Mouse (Mus musculus) right cerebral cortex, postnatal 4 days (tissue): ENCODE measurements around the gene Drap1.
A peak's percentile ranks its signal among the peaks of the same experiment; 100 is the strongest.
"Not testable (repeated sequence)": the region's sequence is repeated elsewhere in the genome, so short reads cannot be mapped to it uniquely, and the experiment has no call there.

ENCODE experiments used
- DNase-seq: peaks from one replicate; pipeline ENCODE4 v3.0.0-alpha.2; 2022

The Drap1 gene

DNA sequence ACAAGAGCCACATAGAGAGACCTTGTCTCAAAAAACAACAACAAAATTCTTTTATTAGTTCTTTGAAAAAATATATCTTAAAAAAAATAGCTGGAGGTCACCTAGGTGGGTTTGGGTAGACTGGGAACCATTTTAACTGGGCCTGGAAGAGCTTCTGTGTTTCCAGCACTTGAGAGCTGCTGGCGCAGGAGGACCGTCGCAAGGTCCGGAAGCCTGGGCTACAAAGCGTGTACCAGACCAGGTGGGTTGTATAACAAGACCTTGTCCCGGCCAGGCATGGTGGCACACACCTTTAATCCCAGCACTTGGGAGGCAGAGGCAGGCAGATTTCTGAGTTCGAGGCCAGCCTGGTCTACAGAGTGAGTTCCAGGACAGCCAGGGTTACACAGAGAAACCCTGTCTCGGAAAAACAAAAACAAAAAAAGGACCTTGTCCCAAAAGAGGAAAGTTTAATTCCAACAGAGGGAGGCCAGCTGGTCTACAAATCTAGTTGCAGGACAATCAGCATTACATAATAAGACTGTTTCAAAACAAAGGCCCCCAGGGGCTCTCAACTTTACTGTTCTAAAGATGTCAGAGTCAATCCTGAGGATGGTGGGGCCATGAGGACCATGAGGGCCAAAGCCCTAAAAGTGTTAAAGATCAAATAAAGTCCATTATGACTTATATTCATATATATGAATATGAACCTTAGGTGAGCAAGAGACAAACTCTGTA is 5.9 kb downstream of the Drap1 start:
- DNase-seq = no peak

DNA sequence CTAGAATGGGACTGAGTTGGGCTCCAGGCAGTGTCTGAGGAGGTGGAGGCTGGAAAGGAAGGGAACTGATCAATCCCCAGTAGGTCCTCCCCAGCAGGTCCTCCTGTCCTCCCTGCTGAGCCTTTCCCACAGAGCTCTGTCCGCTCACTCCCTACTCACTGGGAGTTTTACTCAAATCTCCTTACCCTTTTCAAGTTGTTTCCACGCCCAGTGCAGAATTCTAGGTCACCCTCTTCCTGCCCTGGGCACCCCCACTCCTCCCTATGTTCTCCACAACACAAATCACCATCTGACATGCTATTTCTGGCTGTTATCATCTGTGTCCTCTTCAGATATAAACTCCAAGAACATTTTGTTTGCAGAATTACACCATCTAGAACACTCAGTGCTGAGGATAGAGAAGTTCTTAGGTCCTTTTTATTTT is 10.2 kb downstream of the Drap1 start:
- DNase-seq = no peak

DNA sequence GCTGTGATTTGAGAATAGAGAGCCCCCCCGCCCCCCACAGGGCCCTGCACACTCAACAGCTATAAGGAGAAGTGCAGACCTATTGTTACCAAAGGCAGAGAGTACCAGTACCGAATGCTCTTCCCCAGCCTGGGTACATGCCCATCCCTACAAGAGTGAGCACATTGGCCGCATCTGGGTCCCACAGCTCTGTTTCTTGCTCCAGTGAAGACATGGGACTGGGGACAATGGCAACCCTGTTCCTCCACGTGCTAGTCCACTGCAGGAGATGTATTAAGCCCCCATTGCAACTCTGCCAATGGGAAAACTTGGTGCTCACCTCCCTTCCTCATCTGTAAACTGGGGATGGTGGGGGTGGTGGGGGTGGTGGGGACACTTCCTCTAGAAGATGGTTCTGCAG is 10.9 kb downstream of the Drap1 start:
- DNase-seq = no peak

DNA sequence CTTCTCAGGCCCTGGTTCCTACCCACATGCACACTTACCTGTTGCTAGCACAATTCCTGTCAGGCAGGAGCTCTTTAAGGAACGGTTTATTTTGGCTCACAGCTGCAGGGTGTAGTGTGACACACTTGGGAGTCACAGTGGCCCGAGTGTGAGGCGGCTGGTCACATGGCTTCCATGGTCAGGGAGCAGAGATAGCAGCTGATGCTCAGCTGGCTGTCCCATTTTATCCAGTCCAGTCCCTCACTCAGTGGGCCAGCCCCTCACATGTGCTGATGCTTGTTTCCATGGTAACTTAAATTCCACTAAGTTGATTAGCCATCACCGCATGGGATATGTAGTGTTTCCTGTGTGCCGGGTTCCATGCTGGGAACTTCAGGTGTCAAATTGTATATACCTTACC is 12.8 kb downstream of the Drap1 start:
- no peak for DNase-seq

DNA sequence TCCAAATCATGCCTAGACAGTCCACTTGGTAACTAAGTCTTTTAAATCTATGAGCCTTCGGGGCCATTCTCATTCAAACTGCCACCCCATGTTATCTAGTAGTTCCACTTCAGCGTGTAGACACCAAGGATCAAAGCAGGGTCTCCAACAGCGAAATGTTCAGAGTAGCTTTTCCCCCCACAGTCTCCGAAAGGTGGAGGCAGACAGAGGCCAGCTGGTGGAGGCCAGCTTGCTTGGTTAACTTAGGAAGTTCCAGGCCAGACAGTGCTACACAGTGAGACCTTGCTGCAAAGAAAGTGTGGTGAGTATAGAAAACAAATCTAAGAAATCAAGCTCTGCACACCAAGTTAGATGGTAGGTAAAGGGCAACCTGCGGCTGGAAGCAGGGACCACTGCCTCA is 14.1 kb downstream of the Drap1 start:
- DNase-seq = no peak

DNA sequence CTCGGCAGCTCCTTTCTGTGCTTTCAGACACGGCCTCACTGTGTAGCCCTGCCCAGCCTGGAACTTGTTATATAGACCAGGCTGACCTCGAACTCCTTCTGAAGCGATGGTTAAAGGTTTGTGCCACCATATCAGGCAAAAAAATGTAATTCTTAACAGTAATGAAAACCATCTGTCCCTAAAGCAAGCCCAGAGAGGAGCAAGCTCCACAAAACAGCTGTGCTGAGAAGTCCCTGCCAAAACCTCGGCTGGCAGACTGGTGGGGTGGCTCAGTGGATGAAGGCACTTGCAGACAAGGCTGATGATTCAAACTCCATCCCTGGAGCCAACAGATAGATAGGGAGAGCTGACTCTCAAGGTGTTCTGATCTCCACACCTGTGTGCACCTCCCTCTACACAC is 15.7 kb downstream of the Drap1 start:
- no peak for DNase-seq

DNA sequence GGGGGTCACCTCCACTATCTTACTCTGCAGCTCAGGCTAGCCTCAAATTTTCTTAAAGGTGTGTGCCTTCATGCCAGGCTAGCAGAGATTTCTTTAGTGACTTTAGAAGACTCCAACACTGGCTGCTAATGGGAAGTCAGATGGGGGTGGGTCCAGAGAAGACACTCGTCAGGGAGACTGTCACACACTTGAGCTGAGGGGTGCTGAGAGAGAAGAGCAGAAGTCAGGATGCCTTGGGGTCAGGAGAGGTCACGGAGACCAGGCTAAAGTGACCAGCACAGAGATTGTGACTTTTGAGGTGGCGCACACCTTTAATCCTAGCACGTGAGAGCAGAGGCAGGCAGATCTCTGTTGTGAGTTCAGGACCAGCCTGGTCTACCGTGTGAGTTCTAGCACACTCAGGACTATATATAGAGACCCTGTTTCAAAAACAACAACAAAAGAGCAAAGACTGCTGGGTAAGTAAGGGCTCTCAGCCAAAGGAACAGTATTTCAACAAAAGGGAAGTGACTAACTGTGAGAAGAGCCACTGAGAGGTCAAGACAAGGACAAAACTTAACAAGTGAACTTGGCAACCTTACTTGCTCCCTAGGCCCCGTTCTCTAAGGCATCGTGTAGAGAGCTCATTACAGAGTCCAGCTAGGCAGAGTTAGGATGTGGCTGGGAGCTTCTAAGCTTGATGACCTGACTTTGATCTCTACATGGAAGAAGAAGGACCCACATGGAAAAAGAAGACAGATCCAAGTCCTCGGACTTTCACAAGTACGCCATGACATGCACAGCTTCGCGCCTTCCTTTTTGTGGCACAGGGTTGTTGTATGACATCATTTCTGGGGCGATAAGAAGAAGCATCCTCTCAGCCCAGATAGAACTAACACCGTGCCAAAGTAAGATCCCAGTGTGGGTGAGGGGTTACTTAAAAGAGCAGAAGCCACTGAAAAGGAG is 16.4 kb downstream of the Drap1 start:
- DNase-seq = no peak

DNA sequence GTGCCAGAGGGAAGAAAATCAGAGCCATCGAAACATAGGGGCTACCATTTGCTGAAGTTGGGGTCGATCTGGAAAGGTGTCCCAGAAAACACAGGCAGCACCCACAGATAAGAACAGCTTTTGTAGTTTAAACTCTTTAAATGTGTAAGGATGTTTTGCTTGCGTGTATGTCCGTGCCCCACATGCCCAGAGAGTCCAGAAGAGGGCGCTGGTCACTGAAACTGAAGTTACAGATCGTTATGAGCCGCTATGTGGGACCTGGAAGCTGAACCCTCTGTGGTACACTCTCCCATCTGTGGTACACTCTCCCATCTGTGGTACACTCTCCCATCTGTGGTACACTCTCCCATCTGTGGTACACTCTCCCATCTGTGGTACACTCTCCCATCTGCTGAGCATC is 17.6 kb downstream of the Drap1 start:
- no peak for DNase-seq

DNA sequence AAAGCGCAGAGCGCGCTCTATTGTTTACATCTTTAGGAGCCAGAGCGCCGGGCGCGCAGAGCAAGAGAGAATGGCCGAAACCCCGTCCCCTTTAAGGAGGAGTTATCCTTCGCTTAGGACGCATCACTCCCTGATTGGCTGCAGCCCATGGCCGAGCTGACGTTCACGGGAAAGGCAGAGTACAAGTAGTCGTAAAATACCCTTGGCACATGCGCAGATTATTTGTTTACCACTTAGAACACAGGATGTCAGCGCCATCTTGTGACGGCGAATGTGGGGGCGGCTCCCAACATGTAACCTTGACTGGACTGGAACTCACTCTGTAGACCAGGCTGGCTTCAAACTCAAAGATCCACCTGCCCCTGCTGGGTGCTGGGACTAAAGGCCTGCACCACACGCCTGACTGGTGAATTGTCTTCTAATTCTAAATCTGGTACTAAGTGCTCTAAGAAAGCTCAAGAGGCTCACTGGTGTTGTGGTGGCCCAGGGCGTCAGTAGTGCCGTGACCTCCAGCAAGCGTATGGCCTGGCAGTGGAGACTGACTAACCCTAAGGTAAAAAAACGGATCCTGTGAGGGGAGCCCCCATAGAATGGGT is 18.1 kb downstream of the Drap1 start:
- not testable (repeated sequence) for DNase-seq

DNA sequence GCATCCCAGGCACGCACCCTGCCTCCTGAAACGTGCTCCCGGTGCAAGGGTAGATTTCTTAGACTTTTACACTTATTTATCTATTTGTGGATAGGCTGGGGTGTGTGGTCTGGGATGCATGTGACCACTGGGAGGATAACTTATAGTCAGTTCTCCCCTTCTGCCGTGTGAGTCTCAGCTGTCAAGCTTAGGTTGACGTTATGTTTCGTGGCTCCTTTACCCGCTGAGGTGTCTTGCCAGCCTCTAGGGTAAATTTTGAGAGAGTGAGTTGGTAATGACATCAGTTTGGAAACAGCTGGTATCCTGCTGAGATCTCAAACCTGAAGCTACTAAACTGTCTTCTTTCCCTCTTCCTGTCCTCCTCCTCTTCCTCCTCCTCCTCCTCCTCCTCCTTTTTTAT is 18.9 kb downstream of the Drap1 start:
- no peak for DNase-seq

DNA sequence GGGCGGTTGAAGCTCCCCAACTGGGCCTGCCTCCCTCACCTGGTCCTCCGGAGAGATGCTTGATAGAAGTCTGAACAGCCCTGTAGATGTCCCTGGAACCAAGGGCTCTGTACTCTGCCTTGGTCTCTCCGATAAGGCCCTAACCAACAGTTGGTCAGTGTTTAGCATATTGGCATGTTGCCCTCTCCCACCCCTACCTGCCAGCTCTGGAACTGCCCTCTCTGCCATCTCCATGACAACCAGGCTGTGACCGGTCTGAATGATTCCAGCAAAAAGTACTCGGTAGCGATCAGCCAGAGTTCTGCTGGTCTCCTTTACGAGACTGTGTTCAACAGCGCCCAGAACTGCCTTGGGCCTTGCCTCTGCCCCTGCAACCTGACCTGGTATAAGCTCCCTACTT is 22.5 kb downstream of the Drap1 start, which contains the start of gene Tsga10ip:
Gene Tsga10ip (minus strand): TSS at position 234 of the 400 bp plus-strand sequence.
- DNase-seq = no peak

DNA sequence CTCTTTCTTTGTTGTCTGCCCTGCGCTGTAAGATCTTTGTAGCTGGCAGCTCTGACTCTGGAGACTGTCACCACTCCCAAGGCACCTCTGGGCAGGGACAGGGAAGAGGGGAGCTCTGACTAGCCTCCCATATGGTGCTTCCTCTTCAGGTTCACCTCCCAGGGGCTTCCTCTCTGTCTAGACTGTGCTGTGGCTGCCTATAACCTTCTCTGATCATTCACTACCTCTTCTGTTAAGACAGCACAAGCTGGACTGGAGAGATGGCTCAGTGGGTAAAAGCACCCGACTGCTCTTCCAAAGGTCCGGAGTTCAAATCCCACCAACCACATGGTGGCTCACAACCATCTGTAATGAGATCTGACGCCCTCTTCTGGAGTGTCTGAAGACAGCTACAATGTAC is 23.7 kb downstream of the Drap1 start:
- not testable (repeated sequence) for DNase-seq

DNA sequence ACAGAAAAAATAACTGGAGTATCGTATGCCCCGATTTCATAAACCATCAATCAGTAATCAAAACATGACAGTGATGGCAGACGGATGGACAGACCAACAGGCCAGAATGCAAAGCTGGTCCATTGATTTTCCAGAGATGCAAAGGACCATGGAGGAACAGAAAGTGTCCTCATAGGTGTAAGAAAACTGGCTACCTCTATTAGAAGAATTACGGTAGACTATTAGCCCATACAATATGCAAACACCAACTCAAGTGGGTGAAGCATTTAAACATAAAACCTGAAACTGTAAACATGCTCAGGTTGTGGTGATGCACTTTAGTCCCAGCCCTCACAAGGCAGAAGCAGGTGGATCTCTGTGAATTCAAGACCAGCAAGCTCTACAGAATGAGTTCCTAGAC is 29.4 kb downstream of the Drap1 start:
- DNase-seq = no peak

DNA sequence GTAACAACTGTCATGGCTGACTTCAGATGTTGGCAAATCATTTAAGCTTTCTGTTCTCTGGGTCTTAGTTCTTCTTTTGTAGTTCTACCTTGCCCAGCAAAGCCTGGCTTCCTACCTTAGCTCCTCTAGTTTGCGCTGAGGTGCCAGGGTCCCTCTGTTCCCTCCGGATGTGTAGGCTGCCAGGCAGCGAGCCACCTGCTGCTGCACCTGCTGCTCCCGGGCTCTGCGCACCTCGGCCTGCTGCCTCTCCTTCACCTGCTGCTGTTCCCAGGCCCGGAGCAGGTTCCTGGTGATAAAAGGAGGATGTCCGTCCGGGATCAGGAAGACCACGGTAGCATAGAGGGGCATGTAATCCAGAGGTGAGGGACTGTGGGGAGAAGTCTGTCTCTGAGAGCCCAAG is 30.6 kb downstream of the Drap1 start:
- no peak for DNase-seq

DNA sequence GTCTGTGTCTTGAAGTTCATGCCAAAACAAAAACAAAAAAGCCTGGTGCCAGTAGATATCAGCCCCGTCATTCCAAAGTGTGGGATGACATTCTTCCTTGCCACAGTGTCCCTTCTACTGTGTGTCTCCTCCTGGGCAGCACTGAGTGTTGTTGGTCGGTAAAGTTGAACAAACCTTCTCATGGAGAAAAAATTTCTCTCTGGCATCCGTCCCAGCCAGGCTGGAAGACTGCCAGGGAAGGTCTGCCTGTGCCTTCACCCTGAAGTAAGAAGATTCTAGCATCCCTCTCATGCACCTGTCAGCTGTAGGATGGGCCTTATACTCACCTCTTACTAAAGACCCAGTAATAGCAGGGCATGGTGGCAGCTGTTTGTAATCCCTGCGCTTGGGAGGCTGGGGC is 31.9 kb downstream of the Drap1 start:
- DNase-seq = peak; percentile 34

DNA sequence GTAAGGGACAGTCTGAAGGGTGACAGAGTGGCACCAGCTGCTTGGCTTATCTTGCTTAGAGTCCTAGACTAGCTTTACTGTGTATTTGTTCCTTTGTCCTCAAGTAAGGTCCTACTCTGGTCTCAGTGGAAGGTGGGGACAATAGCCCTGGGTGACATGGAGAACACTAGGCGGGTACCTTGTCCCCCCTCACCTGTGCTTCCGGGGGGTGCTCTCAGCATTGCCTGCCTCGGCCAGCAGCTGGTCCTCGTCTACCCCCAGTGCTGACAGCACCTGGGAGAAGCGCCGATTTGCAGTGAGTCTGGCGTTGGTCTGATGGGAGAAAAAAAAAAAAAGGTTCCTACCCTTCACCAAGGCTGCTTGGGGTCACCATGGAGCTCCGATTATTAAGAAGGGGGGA is 34.4 kb downstream of the Drap1 start:
- DNase-seq = no peak

DNA sequence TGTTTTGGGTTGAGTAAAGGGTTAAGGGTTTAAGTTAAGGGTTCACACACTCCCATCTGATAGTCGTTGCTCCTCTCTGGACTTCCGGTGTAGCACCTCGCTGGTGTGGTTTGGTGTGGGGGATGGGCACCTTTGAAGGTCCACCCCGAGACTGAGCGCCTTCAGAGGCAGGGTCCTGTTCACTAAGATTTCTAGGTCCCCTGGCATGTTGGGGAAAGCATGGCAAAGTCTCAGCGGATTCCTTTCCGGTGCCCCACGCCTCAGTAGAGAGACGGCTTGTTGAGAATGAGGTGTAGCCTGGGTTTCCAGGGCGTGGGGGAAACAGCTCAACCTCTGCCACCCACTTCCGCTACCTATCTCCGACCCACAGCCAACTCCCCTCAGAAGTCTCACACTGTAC is 35.1 kb downstream of the Drap1 start:
- no peak for DNase-seq

DNA sequence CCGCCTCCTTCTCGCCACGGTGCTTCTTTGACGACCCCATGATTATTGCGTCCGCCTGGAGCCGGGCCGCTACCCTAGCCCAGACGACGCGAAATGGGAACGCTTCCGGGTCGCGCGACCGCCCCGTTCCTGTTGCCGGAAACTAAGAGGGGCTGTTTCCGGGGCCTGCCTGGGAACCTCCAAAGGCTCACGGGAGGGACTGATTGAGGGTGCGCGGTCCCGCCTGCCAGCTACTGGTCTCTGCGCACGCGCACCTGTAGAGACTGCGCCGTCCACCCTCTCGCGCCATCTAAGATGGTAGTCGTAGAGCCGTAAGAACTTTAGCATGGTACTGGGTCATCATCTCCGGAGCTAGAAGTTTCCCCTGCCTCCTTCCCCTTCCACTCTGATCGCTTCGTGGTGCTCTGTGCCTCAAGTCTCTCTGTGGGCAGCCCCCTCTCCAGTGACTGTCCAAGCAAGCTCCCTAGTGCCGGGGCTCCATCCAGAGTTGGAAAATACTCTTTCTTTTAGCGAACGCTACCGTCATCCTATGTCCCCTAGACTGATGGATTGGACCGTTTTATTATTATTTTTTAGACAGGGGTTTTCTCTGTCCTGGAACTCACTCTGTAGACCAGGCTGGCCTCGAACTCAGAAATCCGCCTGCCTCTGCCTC is 36.1 kb downstream of the Drap1 start, which contains the start of gene Sart1:
Gene Sart1 (minus strand): TSS at position 116 of the 655 bp plus-strand sequence.
- DNase-seq = peak; percentile 92

DNA sequence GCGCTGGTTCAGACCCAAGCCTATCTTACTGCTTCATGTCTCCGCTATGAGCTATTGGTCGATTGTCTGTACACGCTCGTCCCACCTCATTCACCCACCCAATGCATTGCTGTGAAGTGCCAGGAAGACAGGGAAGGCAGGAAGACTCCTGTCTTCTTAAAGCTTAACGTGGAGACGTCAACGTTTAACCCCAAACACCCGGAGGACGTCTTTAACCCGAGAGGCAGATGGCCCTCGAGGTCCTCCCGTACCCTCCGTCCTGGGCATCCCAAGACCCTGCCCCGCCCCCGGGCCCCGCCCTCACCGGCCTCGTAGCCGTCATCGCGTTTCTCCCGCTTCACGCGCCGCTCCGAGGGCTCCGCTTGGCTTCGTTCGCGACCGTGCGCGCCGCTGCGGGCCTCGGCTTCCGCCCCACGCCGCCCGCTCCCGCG is 36.8 kb downstream of the Drap1 start:
- DNase-seq = peak; percentile 28

DNA sequence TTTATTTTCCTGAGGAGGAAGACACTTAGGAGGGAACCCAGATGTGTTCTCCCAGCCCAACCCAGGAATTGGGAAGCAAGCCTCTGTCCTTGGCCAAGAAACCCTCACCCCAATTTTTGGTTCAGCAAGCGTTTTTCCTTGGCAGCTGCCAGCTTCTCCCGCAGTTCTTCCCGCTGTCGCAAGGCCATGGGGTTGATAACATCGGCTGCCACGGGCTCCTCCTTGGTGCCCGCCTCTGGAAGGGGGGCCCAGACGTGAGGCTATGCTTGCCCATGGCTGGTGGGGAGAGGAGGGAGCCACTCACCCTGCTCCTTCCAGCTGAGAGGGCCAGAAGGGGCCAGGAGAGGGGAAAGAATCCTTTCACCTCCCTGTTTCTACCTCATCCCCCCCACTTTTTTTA is 40.1 kb downstream of the Drap1 start:
- no peak for DNase-seq

DNA sequence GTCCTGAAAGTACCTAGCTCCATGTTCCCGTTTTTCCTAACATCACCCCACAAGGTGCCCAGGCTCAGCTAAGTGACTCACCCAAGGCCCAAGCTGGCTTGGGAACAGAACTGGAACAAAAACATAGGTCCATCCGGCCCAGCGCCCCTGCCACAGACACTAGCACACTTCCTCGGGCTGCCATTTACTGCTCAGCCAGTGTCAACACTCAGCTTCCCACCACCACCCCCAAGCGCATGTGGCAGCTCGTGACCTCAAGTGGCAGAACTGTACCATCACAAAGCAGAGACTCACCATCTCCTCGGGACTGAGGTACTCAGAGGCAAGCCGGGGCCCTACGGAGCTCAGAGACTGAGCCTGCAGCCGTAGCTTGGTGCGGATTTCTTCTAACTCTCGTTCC is 41.5 kb downstream of the Drap1 start:
- no peak for DNase-seq

DNA sequence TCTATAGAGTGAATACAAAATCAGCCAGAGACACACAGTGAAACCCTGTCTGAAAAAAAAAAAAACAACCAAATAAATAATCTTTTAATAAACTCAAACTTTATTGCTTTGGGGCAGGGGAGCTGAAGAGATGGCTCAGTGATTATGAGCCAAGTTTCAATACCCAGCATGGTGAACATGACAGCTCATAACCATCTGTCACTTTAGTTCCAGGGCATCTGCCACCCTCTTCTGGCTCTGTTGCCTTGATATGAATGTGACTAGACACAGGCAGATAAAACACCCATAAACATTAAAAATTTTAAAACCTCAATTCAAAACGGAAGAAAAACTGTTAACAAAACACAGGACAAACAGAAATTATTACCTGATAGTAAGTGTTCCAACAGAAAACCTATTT is 47.3 kb downstream of the Drap1 start:
- DNase-seq = no peak

DNA sequence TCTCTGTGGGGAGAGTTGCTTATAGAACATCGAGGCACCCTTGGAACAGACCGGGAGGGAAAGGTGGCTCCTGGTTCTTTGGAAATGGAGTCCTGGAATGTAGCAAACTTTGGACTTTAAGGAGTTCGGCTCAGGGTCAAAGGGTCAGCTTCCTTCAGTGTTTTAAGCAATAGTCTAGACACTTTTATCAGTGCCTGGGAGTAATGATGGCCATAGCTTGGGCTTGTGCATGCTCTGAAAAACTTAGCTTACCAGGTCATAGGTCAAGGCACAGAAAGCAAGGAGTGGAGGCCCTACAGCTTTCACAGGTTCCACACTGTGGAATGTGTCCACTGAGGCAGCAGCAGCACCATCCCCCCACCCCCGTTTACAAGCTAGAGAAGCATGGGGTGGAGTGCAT is 50.0 kb downstream of the Drap1 start:
- no peak for DNase-seq
